Mouse (Mus musculus) cerebellum, adult 2 months (tissue): Measurements from ENCODE around the gene Vmn2r88.
"Not testable (repeated sequence)": the region's sequence is repeated elsewhere in the genome, so short reads cannot be mapped to it uniquely, and the experiment has no call there.

Experiments
- CTCF ChIP-seq: fragments of 200-500 bp; IDR thresholded peaks from 2 replicates; pipeline ENCODE4 v1.5.1; 2011; ENCODE audit warnings: low read depth, mild to moderate bottlenecking, control low read depth, low read length, moderate library complexity, borderline replicate concordance; ENCODE audit not compliant: insufficient read depth
- POLR2A ChIP-seq: fragments of 200-500 bp; IDR thresholded peaks from 2 replicates; pipeline ENCODE4 v1.6.1; 2011; ENCODE audit warnings: low read length, control low read depth, borderline replicate concordance; ENCODE audit not compliant: insufficient read depth

- TF ChIP-seq POLR2A, CTCF: not testable (repeated sequence)
Observed at GRCm38 (mm10) chr14:51430138-51430537, 19.5 kb downstream of the Vmn2r88 start.
